Mouse (Mus musculus): ENCODE results near the gene Ttpal.

DNA sequence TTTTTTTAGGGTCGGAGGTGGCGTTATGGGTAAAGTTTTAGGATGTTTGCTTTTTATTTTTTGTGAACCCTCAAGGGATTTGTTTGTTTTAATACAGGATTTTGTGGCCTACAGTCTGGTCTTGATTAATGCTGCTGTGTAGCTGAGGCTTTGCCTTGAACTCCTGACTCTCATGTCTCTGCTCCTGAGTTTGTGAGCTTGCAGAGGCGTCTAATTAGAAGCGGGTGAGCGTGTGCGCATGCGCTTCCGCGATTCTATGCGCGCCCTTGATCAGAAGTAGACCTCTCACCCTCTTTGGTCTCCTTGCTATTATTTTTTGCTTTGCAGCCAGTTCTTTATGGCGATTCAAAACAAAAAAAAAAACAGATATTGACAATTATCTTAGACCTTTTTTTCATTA, 57.3 kb downstream of the Ttpal start:
- TF ChIP-seq POLR2A (IDR thresholded peaks at IDR 0.05; ENCODE audit: low read depth, low read length): no peak
- TF ChIP-seq CTCF (IDR thresholded peaks at IDR 0.05; ENCODE audit: extremely low read depth, insufficient read depth, insufficient read length, insufficient replicate concordance): no peak

Data from spleen, adult 2 months (tissue).